22 mouse cellular contexts compared by ENCODE assay signal in genomic region chr7:131236091-131236490, GRCm38 (mm10).
A peak's percentile ranks its signal among the peaks of the same experiment; 100 is the strongest.
DNase-seq lines count a peak whose midpoint lies in the region; ATAC-seq and TF ChIP-seq lines count a peak whose summit lies in the region.
"Had no signal": no experiment of that assay in that cellular context is flagged by ENCODE, and none has a peak within 500 bp of the region (broad histone marks: within the 10 kb centered on the region; RNA-seq: fewer than 3 reads in every experiment).

No protein-coding gene starts in this region.

- no peak overlapping the region for H3K4me3 ChIP-seq in embryonic fibroblast, embryonic 13.5 days (ENCODE audit: insufficient read depth, low read length)
- H3K4me3 ChIP-seq in hindbrain, postnatal 0 days (ENCODE audit: low read length): no peak overlapping the region
- H3K4me3 ChIP-seq: forebrain, embryonic 12.5 days; forebrain, embryonic 15.5 days; hindbrain, embryonic 12.5 days; hindbrain, embryonic 15.5 days; intestine, embryonic 15.5 days had no signal

- H3K27ac ChIP-seq in embryonic fibroblast, embryonic 13.5 days (ENCODE audit: insufficient read depth, low read length): peak overlapping the region; percentile 53
- no peak overlapping the region for H3K27ac ChIP-seq in hindbrain, postnatal 0 days
- H3K27ac ChIP-seq: forebrain, embryonic 12.5 days; forebrain, embryonic 15.5 days; hindbrain, embryonic 12.5 days; hindbrain, embryonic 15.5 days; intestine, embryonic 15.5 days had no signal

- no peaks in the 10 kb centered on the region for H3K27me3 ChIP-seq in hindbrain, postnatal 0 days (ENCODE audit: insufficient read depth, low read length)
- H3K27me3 ChIP-seq: forebrain, embryonic 12.5 days; forebrain, embryonic 15.5 days; hindbrain, embryonic 12.5 days; hindbrain, embryonic 15.5 days; intestine, embryonic 15.5 days had no signal

- TF ChIP-seq POLR2A in embryonic fibroblast, embryonic 13.5 days (IDR thresholded peaks at IDR 0.05; ENCODE audit: low read depth, low read length): no peak

- no peaks in the 10 kb centered on the region for H3K36me3 ChIP-seq in hindbrain, postnatal 0 days (ENCODE audit: insufficient read depth, low read length)
- H3K36me3 ChIP-seq: forebrain, embryonic 12.5 days; forebrain, embryonic 15.5 days; hindbrain, embryonic 12.5 days; hindbrain, embryonic 15.5 days; intestine, embryonic 15.5 days had no signal

- DNase-seq in 416B (ENCODE audit: low read depth) (peak; percentile 1), NIH3T3 (ENCODE audit: low read depth) (peak; percentile 59)
- no peak for DNase-seq in frontal cortex, postnatal 14 days (ENCODE audit: low spot score in 2 of 2)
- no peak for DNase-seq in right cerebral cortex, postnatal 36 days (ENCODE audit: low spot score in 2 of 2)
- DNase-seq in urinary bladder, postnatal 36 days (ENCODE audit: low spot score in 2 of 2): no peak
- no peak for DNase-seq in hindbrain, postnatal 0 days (ENCODE audit: low spot score)
- DNase-seq: adrenal gland, adult 8-10 months; adrenal gland, postnatal 25 days; cerebellum, adult 18-20 months; cerebellum, adult 9-10 months; cerebellum, postnatal 14 days; gastrocnemius, postnatal 10 days; heart, adult 11 months; kidney, adult 11 months had no signal

- no peak for TF ChIP-seq CTCF in embryonic fibroblast, embryonic 13.5 days (IDR thresholded peaks at IDR 0.05; ENCODE audit: borderline replicate concordance, insufficient read depth, low read length)
- TF ChIP-seq CTCF in hindbrain, postnatal 0 days (IDR thresholded peaks at IDR 0.05; ENCODE audit: low read depth): no peak

- H3K4me2 ChIP-seq in hindbrain, postnatal 0 days (ENCODE audit: low read depth, low read length): no peak overlapping the region
- H3K4me2 ChIP-seq: forebrain, embryonic 12.5 days; forebrain, embryonic 15.5 days; heart, embryonic 11.5 days; hindbrain, embryonic 12.5 days; hindbrain, embryonic 15.5 days; intestine, embryonic 15.5 days had no signal

- ATAC-seq in hindbrain, postnatal 0 days: no peak
- ATAC-seq: activated CD4-positive, CD25-positive, alpha-beta regulatory T cell, adult 4 months; forebrain, embryonic 15.5 days; intestine, embryonic 15.5 days had no signal

- H3K9me3 ChIP-seq in hindbrain, postnatal 0 days (ENCODE audit: low read length): no peaks in the 10 kb centered on the region
- H3K9me3 ChIP-seq: forebrain, embryonic 12.5 days; forebrain, embryonic 15.5 days; hindbrain, embryonic 12.5 days; hindbrain, embryonic 15.5 days; intestine, embryonic 15.5 days had no signal

- H3K9ac ChIP-seq in hindbrain, postnatal 0 days (replicated peaks; ENCODE audit: low read length): no peak overlapping the region
- H3K9ac ChIP-seq: forebrain, embryonic 12.5 days; forebrain, embryonic 15.5 days; hindbrain, embryonic 12.5 days; hindbrain, embryonic 15.5 days; intestine, embryonic 15.5 days had no signal

- H3K4me1 ChIP-seq in embryonic fibroblast, embryonic 13.5 days (ENCODE audit: control insufficient read depth, insufficient read depth, low read length): peaks cover 6% of the 10 kb centered on the region
- H3K4me1 ChIP-seq in hindbrain, postnatal 0 days (ENCODE audit: insufficient read depth, low read length): no peaks in the 10 kb centered on the region
- H3K4me1 ChIP-seq: forebrain, embryonic 12.5 days; forebrain, embryonic 15.5 days; hindbrain, embryonic 12.5 days; hindbrain, embryonic 15.5 days; intestine, embryonic 15.5 days had no signal

Comparison
In these comparisons a context has a peak if more than half of its experiments do, and no peak if none do; other contexts are left out.
1. DNase-seq: peak in 416B (single experiment) and NIH3T3 (single experiment); none in frontal cortex, postnatal 14 days (0 of 2), right cerebral cortex, postnatal 36 days (0 of 2), urinary bladder, postnatal 36 days (0 of 2) and hindbrain, postnatal 0 days (single experiment).